Mouse (Mus musculus) CD4-positive helper T cell, adult 2 months (primary cell): Measurements from ENCODE around the gene Rrp36.

Experiments used
- DNase-seq: peaks from one replicate; pipeline ENCODE4 v3.0.0-alpha.2; 2012; ENCODE audit warnings: low read depth, missing footprints, low spot score

The Rrp36 gene

DNA sequence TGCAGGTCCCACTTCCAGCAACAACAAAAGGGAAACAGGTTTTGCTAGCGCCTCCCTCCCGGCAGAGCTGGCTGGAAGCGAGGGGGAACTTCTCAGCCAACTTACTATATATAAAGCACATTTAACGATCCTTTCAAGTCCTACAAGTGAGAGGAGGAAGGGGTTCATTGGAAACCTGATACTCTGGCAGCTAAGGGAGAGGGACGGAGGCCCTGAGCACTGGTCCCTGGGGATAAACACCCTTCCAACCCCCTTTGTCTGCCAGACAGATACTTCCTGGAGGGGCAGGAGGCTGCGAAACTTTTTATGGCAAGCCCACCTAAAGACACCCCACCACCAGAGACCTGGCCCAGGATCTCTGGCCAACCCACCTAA is 55.8 kb downstream of the Rrp36 start:
- no peak for DNase-seq

- DNase-seq: no peak
These were observed 56.4 kb downstream of the Rrp36 start for GRCm38 (mm10) chr17:46617799-46618198.
